Mouse (Mus musculus): Measurements from ENCODE around the gene Dda1.

- TF ChIP-seq CTCF (IDR thresholded peaks at IDR 0.05; ENCODE audit: control insufficient read depth, insufficient read depth, low read length) (no peak), POLR2A (IDR thresholded peaks at IDR 0.05; ENCODE audit: borderline replicate concordance, control insufficient read depth, low read depth, low read length) (no peak)
Measured at GRCm38 (mm10) chr8:71516786-71517185, 47.8 kb downstream of the Dda1 start.
